In the genomic region with DNA sequence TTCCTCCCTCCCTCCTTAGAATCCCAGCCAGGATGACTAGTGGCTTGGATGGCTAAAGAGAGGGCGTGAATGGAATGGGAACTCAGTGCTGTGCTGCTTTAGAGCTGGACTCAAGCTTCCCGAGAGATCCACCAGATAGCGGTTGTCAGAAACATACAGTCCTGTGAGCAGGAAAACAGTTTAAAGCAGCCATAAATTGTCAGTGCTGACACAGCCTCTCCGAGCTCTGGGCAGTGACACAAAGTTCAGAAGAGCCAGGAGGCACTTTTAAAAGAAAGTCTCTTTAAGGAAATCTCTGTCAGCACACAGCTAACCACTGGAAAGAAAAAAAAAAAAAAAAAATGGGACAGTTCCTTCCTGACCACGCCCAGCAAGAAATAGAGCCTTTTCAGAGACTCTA, we compare ENCODE assay signal across 11 mouse cellular contexts. TPM values are rescaled to one million over a fixed set of nuclear protein-coding genes. Genes with fewer than 3 reads are reported as not detected.
DNase-seq lines count a peak whose midpoint lies in the region; ATAC-seq and TF ChIP-seq lines count a peak whose summit lies in the region.
"Had no signal": no experiment of that assay in that cellular context is flagged by ENCODE, and none has a peak within 500 bp of the region (broad histone marks: within the 10 kb centered on the region; RNA-seq: fewer than 3 reads in every experiment).

No protein-coding gene starts in this region.

- 40% methylated on average over 5 of the region's 5 CpGs for WGBS in intestine, postnatal 0 days

- no peak overlapping the region for H3K9ac ChIP-seq in intestine, postnatal 0 days (ENCODE audit: low read depth, low read length)
- H3K9ac ChIP-seq: liver, embryonic 15.5 days had no signal

- H3K4me1 ChIP-seq in intestine, postnatal 0 days (replicated peaks; ENCODE audit: control insufficient read depth, insufficient read depth, low read length): no peaks in the 10 kb centered on the region
- H3K4me1 ChIP-seq: liver, embryonic 15.5 days had no signal

- TF ChIP-seq CTCF in intestine, postnatal 0 days (IDR thresholded peaks at IDR 0.05; ENCODE audit: low read depth): no peak

- no peaks in the 10 kb centered on the region for H3K27me3 ChIP-seq in intestine, postnatal 0 days (replicated peaks; ENCODE audit: control insufficient read depth, insufficient read depth, low read length)
- H3K27me3 ChIP-seq: CH12.LX; liver, embryonic 15.5 days had no signal

- peak; percentile 41 for ATAC-seq in intestine, postnatal 0 days
- ATAC-seq: inflammation-experienced regulatory T-cells, adult 6 months had no signal

- no peak overlapping the region for H3K4me3 ChIP-seq in intestine, postnatal 0 days (ENCODE audit: low read depth, low read length)
- H3K4me3 ChIP-seq: liver, embryonic 15.5 days had no signal

- H3K4me2 ChIP-seq in intestine, postnatal 0 days (replicated peaks; ENCODE audit: low read depth): no peak overlapping the region
- H3K4me2 ChIP-seq: liver, embryonic 15.5 days had no signal

- H3K27ac ChIP-seq in intestine, postnatal 0 days (ENCODE audit: low read depth, low read length): no peak overlapping the region
- H3K27ac ChIP-seq: liver, embryonic 15.5 days had no signal

- intact Hi-C loops in gastrocnemius, postnatal 14 days (cut with DNase I; ENCODE audit: low total_unique reads): no loop called here

- H3K36me3 ChIP-seq in intestine, postnatal 0 days (ENCODE audit: control insufficient read depth, insufficient read depth): peaks cover 67% of the 10 kb centered on the region

- peak; percentile 17 for DNase-seq in gastrocnemius, postnatal 14 days
- DNase-seq in gastrocnemius, adult 8-10 months (ENCODE audit: low spot score in 2 of 2): no peak
- peak; percentile 15 for DNase-seq in urinary bladder, postnatal 14 days (ENCODE audit: low spot score)
- DNase-seq in urinary bladder, postnatal 10 days (ENCODE audit: low spot score): no peak
- DNase-seq in thymus, postnatal 25 days: no peak
- no peak for DNase-seq in lung, postnatal 36 days
- DNase-seq: thymus, adult 18-20 months had no signal

- H3K9me3 ChIP-seq in intestine, postnatal 0 days (ENCODE audit: control insufficient read depth): no peaks in the 10 kb centered on the region
- H3K9me3 ChIP-seq: liver, embryonic 15.5 days had no signal

RNA-seq across cellular contexts. Expression of a gene that starts 32.8 kb away (rescaled TPM):
- total RNA-seq in gastrocnemius, postnatal 14 days (2021): 10 to 100 TPM in 1 of 2 experiments, 1 to 10 TPM in 1; 8.7 to 12.4 TPM
- total RNA-seq in gastrocnemius, adult 8-10 months (2022): 10 to 100 TPM; 11.0 to 14.8 (median 14.1) TPM
- polyA plus RNA-seq in intestine, postnatal 0 days (2015; fragmentation: Nextera tagmentation; extraction: Ambion mirVana): 31.7 and 33.0 TPM in 2 replicates

Comparison
In these comparisons a context has a peak if more than half of its experiments do, and no peak if none do; other contexts are left out.
1. DNase-seq: peak in gastrocnemius, postnatal 14 days (single experiment) and urinary bladder, postnatal 14 days (single experiment); none in gastrocnemius, adult 8-10 months (0 of 2), urinary bladder, postnatal 10 days (single experiment), thymus, postnatal 25 days (single experiment) and lung, postnatal 36 days (single experiment).